Mouse (Mus musculus) megakaryocyte, embryonic 14.5 days (primary cell): Measurements from ENCODE around the gene Shc1.

Experiments used
- FLI1 ChIP-seq: IDR thresholded peaks from 2 replicates; pipeline ENCODE4 v1.6.1; 2012; ENCODE audit warnings: low read length, inconsistent platforms, mixed read lengths
- GATA1 ChIP-seq: IDR thresholded peaks from 3 replicates; pipeline ENCODE4 v1.6.1; 2012; ENCODE audit warnings: mixed read lengths, low read length, inconsistent platforms, borderline replicate concordance

GRCm38 (mm10) chr3:89411490-89412393 is 6.5 kb upstream of the Shc1 start, which contains the start of gene Flad1:
- no peak for TF ChIP-seq GATA1
- peak; percentile 74 for TF ChIP-seq FLI1
